Mouse (Mus musculus) neural tube, embryonic 14.5 days (tissue): ENCODE measurements around the gene Bfsp2. TPM values are rescaled to one million over a fixed set of nuclear protein-coding genes. Genes with fewer than 3 reads are reported as not detected.

Source experiments
- ATAC-seq: fragments of 200-750 bp; cut with Nextera tagmentation; 2 replicates; pipeline ENCODE4 v1.8.0; 2017; ENCODE audit warnings: low read depth, mild to moderate bottlenecking, moderate TSS enrichment, moderate library complexity
- H3K27ac ChIP-seq: fragments of 300-500 bp; sonication (generic); 2 replicates; pipeline ENCODE4 v1.5.1; 2014; ENCODE audit warnings: low read depth, mild to moderate bottlenecking, control low read depth, low read length, moderate library complexity, mixed read lengths
- H3K27me3 ChIP-seq: fragments of 300-500 bp; sonication (generic); 2 replicates; pipeline ENCODE4 v1.6.1; 2014; ENCODE audit warnings: low read length; ENCODE audit not compliant: control insufficient read depth, insufficient read depth
- H3K36me3 ChIP-seq: fragments of 300-500 bp; sonication (generic); 2 replicates; pipeline ENCODE4 v1.6.1; 2014; ENCODE audit warnings: low read length, mixed read lengths; ENCODE audit not compliant: control insufficient read depth, insufficient read depth
- H3K4me1 ChIP-seq: fragments of 300-500 bp; sonication (generic); 2 replicates; pipeline ENCODE4 v1.6.1; 2014; ENCODE audit warnings: low read length; ENCODE audit not compliant: control insufficient read depth, insufficient read depth
- H3K4me2 ChIP-seq: fragments of 300-500 bp; sonication (generic); 2 replicates; pipeline ENCODE4 v1.6.1; 2014; ENCODE audit warnings: mild to moderate bottlenecking, low read depth, low read length, control low read depth
- H3K4me3 ChIP-seq: fragments of 300-500 bp; sonication (generic); 2 replicates; pipeline ENCODE4 v1.5.1; 2014; ENCODE audit warnings: low read depth, low read length, control low read depth, mixed read lengths
- H3K9ac ChIP-seq: fragments of 300-500 bp; sonication (generic); replicated peaks from 2 replicates; pipeline ENCODE4 v1.6.1; 2014; ENCODE audit warnings: low read depth, mild to moderate bottlenecking, control low read depth, low read length, mixed read lengths
- H3K9me3 ChIP-seq: fragments of 300-500 bp; sonication (generic); 2 replicates; pipeline ENCODE4 v1.6.1; 2016; ENCODE audit warnings: low read length; ENCODE audit not compliant: control insufficient read depth
- WGBS: fragments of 180-500 bp; shearing (Covaris S2); extraction: QIAGEN DNeasy Blood & Tissue Kit; methylation state at CpG from one replicate; pipeline ENCODE4 v1.1.7; 2014; 5-methylcytosine and 5-hydroxymethylcytosine counted together
- polyA plus RNA-seq: library from polyadenylated mRNA; unstranded; fragments of >200 nt; fragmentation: Nextera tagmentation; extraction: Ambion mirVana; gene quantifications from 2 replicates; pipeline ENCODE4 v1.2.1, GENCODE M21; 2014

Bfsp2 gene
- polyA plus RNA-seq, 1 experiment from 2014 or later: 2.3 TPM

DNA sequence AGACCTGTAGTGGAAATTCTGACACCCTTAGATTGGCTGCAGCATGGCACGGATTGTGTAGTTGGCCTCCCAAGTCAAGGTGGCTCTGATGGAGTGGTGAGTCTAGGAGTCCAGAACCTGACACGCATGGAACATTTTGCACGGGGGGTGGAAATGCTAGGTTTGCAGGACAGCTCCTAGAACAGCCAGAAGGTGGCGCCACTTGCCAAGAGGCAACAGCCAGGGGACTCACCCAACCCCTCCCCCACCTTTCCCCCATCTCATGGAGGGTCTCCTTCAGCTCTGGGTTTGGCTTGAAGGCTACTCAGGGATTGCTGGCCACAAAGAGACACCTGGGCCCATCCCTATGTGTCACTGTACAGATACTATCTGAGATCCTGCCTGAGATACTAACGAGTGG is 10.7 kb downstream of the Bfsp2 start:
- H3K4me1 ChIP-seq: peaks cover 20% of the 10 kb centered on the region
- H3K4me3 ChIP-seq: no peak overlapping the region
- no peaks in the 10 kb centered on the region for H3K9me3 ChIP-seq
- no peak overlapping the region for H3K27ac ChIP-seq
- H3K4me2 ChIP-seq: no peak overlapping the region
- H3K27me3 ChIP-seq: no peaks in the 10 kb centered on the region
- WGBS: 66% methylated on average over 5 of the region's 5 CpGs
- H3K36me3 ChIP-seq: no peaks in the 10 kb centered on the region
- no peak overlapping the region for H3K9ac ChIP-seq
- no peak for ATAC-seq

DNA sequence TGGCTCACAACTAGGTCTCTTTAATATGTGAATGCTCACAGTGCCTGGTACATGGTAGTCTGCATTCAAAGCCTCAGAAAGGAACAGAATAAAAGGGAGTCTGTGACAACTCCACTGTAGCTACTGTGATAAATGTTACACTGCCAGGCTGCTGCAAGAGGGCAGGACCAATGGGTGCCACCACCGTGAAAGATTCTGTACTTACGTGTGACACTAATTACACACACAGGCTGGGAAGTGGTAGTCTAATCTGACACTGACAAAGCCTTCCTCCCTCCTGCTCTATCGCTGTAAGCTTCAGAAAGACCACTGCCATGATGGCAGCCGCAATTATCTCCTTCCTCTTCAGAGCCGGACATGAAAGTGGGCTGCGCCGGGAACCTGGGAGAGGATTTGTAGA is 11.3 kb downstream of the Bfsp2 start:
- H3K4me1 ChIP-seq: peaks cover 15% of the 10 kb centered on the region
- no peak overlapping the region for H3K27ac ChIP-seq
- no peaks in the 10 kb centered on the region for H3K27me3 ChIP-seq
- no peaks in the 10 kb centered on the region for H3K36me3 ChIP-seq
- H3K9me3 ChIP-seq: no peaks in the 10 kb centered on the region
- H3K4me3 ChIP-seq: no peak overlapping the region
- ATAC-seq: no peak
- 71% methylated on average over 7 of the region's 7 CpGs for WGBS
- no peak overlapping the region for H3K9ac ChIP-seq
- no peak overlapping the region for H3K4me2 ChIP-seq

DNA sequence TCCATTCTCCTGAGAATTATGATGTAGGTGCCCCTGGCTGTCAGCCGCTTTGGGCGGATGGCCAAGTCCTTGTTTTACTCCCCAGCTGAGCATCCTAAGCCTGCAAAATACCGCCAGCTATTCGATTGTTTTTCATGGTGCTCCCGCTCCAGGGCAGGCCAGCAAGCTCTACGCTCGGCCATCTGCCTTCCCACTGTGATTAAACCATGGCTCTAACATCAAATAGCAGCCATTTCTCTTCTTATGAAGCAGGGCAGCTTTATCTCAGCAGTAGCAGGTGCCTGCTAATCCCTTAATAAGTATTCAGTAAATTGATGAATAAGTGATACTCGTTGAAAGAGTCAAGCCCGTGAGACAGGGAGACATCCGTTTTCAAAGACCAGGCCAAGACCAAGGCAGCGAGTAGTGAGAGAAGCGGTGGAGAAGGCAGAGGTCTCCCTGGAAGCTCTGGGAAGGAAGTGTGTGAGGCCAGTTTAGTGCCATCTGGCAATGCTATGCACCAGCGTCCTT is 14.5 kb downstream of the Bfsp2 start:
- H3K4me2 ChIP-seq: no peak overlapping the region
- WGBS: 33% methylated on average over 13 of the region's 13 CpGs
- peak; percentile 75; the same call in 1 of the 2 replicates for ATAC-seq

GRCm38 (mm10) chr9:103465293-103465692 is 14.9 kb downstream of the Bfsp2 start:
- no peaks in the 10 kb centered on the region for H3K9me3 ChIP-seq
- H3K4me2 ChIP-seq: no peak overlapping the region
- ATAC-seq: no peak
- no peaks in the 10 kb centered on the region for H3K36me3 ChIP-seq
- no peak overlapping the region for H3K4me3 ChIP-seq
- no peak overlapping the region for H3K9ac ChIP-seq
- no peaks in the 10 kb centered on the region for H3K27me3 ChIP-seq
- H3K4me1 ChIP-seq: peaks cover 7% of the 10 kb centered on the region; the same call in 1 of the 2 replicates
- peak overlapping the region; percentile 72 for H3K27ac ChIP-seq
- WGBS: 8% methylated on average over 1 of the region's 1 CpGs

More for the DNA sequence above, 14.5 kb downstream of the Bfsp2 start:
- Histone ChIP-seq H3K36me3 (no peaks in the 10 kb centered on the region), H3K4me3 (no peak overlapping the region), H3K4me1 (peaks cover 7% of the 10 kb centered on the region; the same call in 1 of the 2 replicates), H3K27ac (peak overlapping the region; percentile 72), H3K27me3 (no peaks in the 10 kb centered on the region), H3K9ac (no peak overlapping the region), H3K9me3 (no peaks in the 10 kb centered on the region)

DNA sequence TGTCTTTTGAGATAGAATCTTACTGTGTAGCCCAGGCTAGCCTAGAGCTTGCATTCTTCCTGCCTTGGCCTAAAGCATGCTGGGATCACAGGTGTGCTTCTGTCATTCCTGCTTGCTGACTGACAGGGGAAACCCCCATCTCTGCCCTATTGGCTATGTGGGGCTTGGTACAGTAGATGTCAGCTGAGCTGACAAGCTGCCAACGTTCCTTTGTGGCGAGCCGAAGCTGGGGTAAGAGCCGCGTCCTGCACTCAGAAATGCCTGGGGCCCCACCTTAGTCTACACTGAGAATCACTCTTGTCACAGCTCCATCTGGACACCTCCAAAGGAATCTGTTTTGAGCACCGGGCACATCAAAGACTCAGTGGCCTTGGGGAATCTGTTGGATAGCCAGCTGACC is 16.4 kb downstream of the Bfsp2 start:
- Histone ChIP-seq H3K4me3 (no peak overlapping the region), H3K4me1 (peaks cover 7% of the 10 kb centered on the region; the same call in 1 of the 2 replicates), H3K27me3 (no peaks in the 10 kb centered on the region), H3K4me2 (no peak overlapping the region), H3K27ac (no peak overlapping the region), H3K36me3 (no peaks in the 10 kb centered on the region), H3K9ac (no peak overlapping the region), H3K9me3 (no peaks in the 10 kb centered on the region)
- WGBS: 68% methylated on average over 6 of the region's 6 CpGs
- no peak for ATAC-seq

DNA sequence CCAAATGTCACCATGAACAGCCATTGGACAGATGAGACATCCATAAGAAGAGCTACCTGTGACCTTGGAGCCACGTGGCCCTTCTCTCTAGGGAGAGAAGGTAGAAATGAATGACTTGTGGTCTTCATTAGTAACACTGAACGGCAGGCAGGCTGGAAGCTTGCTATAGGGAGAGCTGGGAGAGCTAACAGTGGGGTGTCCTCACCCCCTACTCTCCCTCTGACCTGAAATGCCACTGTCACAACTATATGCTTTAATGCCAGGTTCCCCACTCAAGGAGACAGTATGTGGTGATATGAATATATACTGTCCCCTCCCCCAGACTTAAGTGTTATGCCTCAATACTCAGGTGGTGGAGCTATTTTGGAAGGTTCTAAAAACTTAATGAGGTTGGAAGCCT is 20.4 kb downstream of the Bfsp2 start:
- Histone ChIP-seq H3K9me3 (no peaks in the 10 kb centered on the region), H3K9ac (no peak overlapping the region), H3K27me3 (no peaks in the 10 kb centered on the region), H3K27ac (no peak overlapping the region), H3K4me3 (no peak overlapping the region), H3K4me2 (no peak overlapping the region), H3K36me3 (no peaks in the 10 kb centered on the region), H3K4me1 (no peaks in the 10 kb centered on the region)
- WGBS: 68% methylated on average over 2 of the region's 2 CpGs
- no peak for ATAC-seq

- H3K36me3 ChIP-seq: no peaks in the 10 kb centered on the region
- H3K4me1 ChIP-seq: no peaks in the 10 kb centered on the region
- H3K4me3 ChIP-seq: no peak overlapping the region
- no peaks in the 10 kb centered on the region for H3K27me3 ChIP-seq
- H3K4me2 ChIP-seq: no peak overlapping the region
- 100% methylated on average over 1 of the region's 1 CpGs for WGBS
- no peak for ATAC-seq
- H3K9ac ChIP-seq: no peak overlapping the region
- no peak overlapping the region for H3K27ac ChIP-seq
- no peaks in the 10 kb centered on the region for H3K9me3 ChIP-seq
These were observed 20.9 kb downstream of the Bfsp2 start for GRCm38 (mm10) chr9:103459307-103459706.

GRCm38 (mm10) chr9:103449651-103450050 is 30.6 kb downstream of the Bfsp2 start:
- Histone ChIP-seq H3K27ac (no peak overlapping the region), H3K4me2 (no peak overlapping the region), H3K27me3 (no peaks in the 10 kb centered on the region), H3K4me3 (no peak overlapping the region), H3K9me3 (no peaks in the 10 kb centered on the region), H3K36me3 (no peaks in the 10 kb centered on the region), H3K9ac (no peak overlapping the region), H3K4me1 (no peaks in the 10 kb centered on the region)
- ATAC-seq: no peak
- 70% methylated on average over 6 of the region's 6 CpGs for WGBS

GRCm38 (mm10) chr9:103449092-103449491 is 31.1 kb downstream of the Bfsp2 start:
- 82% methylated on average over 7 of the region's 7 CpGs for WGBS
- H3K9ac ChIP-seq: no peak overlapping the region
- no peak overlapping the region for H3K4me3 ChIP-seq
- no peaks in the 10 kb centered on the region for H3K9me3 ChIP-seq
- H3K36me3 ChIP-seq: no peaks in the 10 kb centered on the region
- no peaks in the 10 kb centered on the region for H3K27me3 ChIP-seq
- no peak for ATAC-seq
- H3K4me2 ChIP-seq: no peak overlapping the region
- no peaks in the 10 kb centered on the region for H3K4me1 ChIP-seq
- H3K27ac ChIP-seq: no peak overlapping the region
